Mouse (Mus musculus): Measurements from ENCODE around the gene Pjvk. TPM values are rescaled to one million over a fixed set of nuclear protein-coding genes. Genes with fewer than 3 reads are reported as not detected.

Pjvk gene
- polyA plus RNA-seq, 1 experiment from 2014 or later, result 0.19 TPM

DNA sequence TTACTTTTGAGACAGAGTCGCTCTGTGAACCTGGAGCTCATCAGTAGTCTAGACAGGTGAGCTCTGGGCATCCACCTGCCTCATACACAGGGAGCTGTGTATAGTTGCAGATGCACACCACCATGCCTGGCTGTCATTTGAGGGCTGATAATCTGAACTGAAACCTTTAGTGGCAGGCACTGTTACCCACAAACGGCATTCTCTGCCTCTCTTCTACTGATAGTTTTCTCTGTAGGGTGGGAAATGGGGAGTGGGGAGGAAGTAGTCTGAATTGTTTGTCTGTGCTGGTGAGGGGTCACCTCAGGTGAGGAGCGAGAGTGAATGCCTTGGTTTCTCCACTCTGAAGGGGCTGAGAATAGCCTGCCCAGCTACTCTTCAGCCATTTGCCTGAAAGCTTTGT is 39.3 kb downstream of the Pjvk start:
- Histone ChIP-seq H3K9me3 (replicated peaks; ENCODE audit: control insufficient read depth, low read length) (no peaks in the 10 kb centered on the region), H3K4me2 (no peak overlapping the region), H3K36me3 (ENCODE audit: control insufficient read depth, insufficient read depth, low read length) (peaks cover 8% of the 10 kb centered on the region), H3K27ac (ENCODE audit: low read depth, low read length) (no peak overlapping the region), H3K9ac (ENCODE audit: low read depth, low read length) (no peak overlapping the region), H3K4me1 (ENCODE audit: control insufficient read depth, insufficient read depth, low read length) (peaks cover 11% of the 10 kb centered on the region), H3K27me3 (ENCODE audit: control insufficient read depth, insufficient read depth, low read length) (no peaks in the 10 kb centered on the region), H3K4me3 (ENCODE audit: low read depth, low read length) (no peak overlapping the region)
- WGBS (ENCODE audit: insufficient replicate concordance), result 57% methylated on average over 3 of the region's 3 CpGs
- ATAC-seq (replicated peaks; ENCODE audit: insufficient number of reproducible peaks, low FRiP score, low TSS enrichment), result no peak

DNA sequence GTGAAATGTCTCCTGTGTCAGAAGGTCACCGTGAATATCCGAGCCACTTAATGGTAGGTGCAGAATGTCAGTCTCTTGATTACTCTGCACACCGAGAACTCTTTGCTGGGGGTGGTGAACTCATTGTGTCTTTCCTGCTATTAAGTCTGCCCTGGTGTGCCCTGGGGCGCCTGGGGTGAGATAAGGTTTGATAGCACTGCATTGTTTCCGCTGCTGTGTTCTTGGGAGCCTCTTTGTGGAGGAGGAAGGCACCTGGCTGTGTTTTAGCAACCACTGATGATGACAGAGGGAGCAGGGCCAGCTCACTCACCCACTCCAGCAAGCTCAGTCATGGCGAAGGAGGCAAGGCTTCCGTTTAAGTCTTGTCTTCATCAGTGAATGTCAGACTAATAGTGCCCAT is 39.9 kb downstream of the Pjvk start:
- Histone ChIP-seq H3K4me2 (no peak overlapping the region), H3K9ac (ENCODE audit: low read depth, low read length) (no peak overlapping the region), H3K4me3 (ENCODE audit: low read depth, low read length) (no peak overlapping the region), H3K9me3 (replicated peaks; ENCODE audit: control insufficient read depth, low read length) (no peaks in the 10 kb centered on the region), H3K36me3 (ENCODE audit: control insufficient read depth, insufficient read depth, low read length) (peaks cover 9% of the 10 kb centered on the region), H3K4me1 (ENCODE audit: control insufficient read depth, insufficient read depth, low read length) (peaks cover 11% of the 10 kb centered on the region), H3K27me3 (ENCODE audit: control insufficient read depth, insufficient read depth, low read length) (no peaks in the 10 kb centered on the region), H3K27ac (ENCODE audit: low read depth, low read length) (0 out of 2 replicates have a peak overlapping the region, but pooled peaks have one; percentile 22)
- 23% methylated on average over 7 of the region's 7 CpGs for WGBS (ENCODE audit: insufficient replicate concordance)
- no peak for ATAC-seq (replicated peaks; ENCODE audit: insufficient number of reproducible peaks, low FRiP score, low TSS enrichment)

DNA sequence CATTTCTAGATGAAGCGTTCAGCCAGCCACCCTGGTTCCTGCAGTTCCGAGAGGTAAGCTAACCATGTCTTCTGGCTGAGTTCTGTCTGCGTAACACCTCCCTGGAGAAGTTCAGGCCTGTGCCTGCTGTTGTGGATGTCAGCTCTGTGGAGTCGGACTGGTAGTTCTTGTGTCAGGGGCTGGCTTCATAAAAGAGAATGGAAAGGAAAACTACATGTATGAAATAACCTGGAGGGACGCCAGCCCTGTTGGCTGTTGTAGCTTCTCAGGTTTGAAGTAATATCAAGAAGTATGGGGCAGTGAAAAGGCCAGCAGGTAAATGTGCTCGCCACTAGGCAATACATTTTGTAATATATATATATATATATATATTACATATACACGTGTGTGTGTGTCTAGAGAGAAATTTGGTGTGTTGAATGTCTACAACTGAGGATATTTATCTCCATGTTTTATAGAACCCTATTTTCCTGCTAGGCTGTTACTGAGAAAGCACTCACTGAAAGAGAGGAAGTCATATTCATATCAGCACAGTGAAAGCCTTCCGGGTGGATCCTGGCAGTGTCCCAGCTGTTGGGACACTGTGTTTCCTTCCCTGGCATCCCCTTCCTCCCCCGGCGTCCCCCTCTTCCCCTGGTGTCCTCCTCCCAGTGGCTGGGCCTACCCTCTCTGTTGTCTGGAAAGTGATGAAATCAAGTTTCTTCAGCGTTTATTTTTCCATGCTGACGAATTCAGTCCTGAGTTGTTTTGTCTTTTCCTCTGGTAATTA is 42.3 kb downstream of the Pjvk start:
- Histone ChIP-seq H3K27me3 (ENCODE audit: control insufficient read depth, insufficient read depth, low read length) (no peaks in the 10 kb centered on the region), H3K27ac (ENCODE audit: low read depth, low read length) (no peak overlapping the region), H3K4me3 (ENCODE audit: low read depth, low read length) (no peak overlapping the region), H3K9me3 (replicated peaks; ENCODE audit: control insufficient read depth, low read length) (no peaks in the 10 kb centered on the region), H3K4me1 (ENCODE audit: control insufficient read depth, insufficient read depth, low read length) (peaks cover 11% of the 10 kb centered on the region), H3K9ac (ENCODE audit: low read depth, low read length) (no peak overlapping the region), H3K4me2 (no peak overlapping the region), H3K36me3 (ENCODE audit: control insufficient read depth, insufficient read depth, low read length) (peaks cover 5% of the 10 kb centered on the region)
- ATAC-seq (replicated peaks; ENCODE audit: insufficient number of reproducible peaks, low FRiP score, low TSS enrichment), result 0 out of 2 replicates have a peak, but pooled peaks have one; percentile 52
- WGBS (ENCODE audit: insufficient replicate concordance), result 73% methylated on average over 12 of the region's 12 CpGs

DNA sequence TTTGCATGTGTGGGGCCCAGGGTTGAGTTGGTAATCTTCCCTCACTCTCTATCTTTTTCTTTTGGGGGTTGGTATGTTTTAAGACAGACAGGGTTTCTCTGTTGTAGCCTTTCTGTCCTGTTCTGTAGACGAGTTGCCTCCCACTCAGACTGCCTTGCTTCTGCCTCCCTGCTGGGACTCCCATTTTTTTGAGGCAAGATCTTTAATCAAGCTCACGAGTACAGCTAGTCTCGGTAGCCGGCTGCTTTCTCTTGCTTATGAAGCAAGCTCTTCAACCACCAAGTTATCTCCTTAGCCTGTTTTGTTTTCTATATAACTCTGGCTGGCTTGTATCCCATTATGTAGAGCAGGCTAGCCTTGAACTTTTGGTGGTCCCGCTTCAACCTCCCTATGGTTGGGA is 45.5 kb downstream of the Pjvk start:
- Histone ChIP-seq H3K9ac (ENCODE audit: low read depth, low read length) (no peak overlapping the region), H3K4me2 (no peak overlapping the region), H3K27me3 (ENCODE audit: control insufficient read depth, insufficient read depth, low read length) (no peaks in the 10 kb centered on the region), H3K9me3 (replicated peaks; ENCODE audit: control insufficient read depth, low read length) (no peaks in the 10 kb centered on the region), H3K4me1 (ENCODE audit: control insufficient read depth, insufficient read depth, low read length) (no peaks in the 10 kb centered on the region), H3K4me3 (ENCODE audit: low read depth, low read length) (no peak overlapping the region), H3K27ac (ENCODE audit: low read depth, low read length) (no peak overlapping the region), H3K36me3 (ENCODE audit: control insufficient read depth, insufficient read depth, low read length) (peaks cover 3% of the 10 kb centered on the region)
- WGBS (ENCODE audit: insufficient replicate concordance), result 72% methylated on average over 5 of the region's 5 CpGs
- no peak for ATAC-seq (replicated peaks; ENCODE audit: insufficient number of reproducible peaks, low FRiP score, low TSS enrichment)

DNA sequence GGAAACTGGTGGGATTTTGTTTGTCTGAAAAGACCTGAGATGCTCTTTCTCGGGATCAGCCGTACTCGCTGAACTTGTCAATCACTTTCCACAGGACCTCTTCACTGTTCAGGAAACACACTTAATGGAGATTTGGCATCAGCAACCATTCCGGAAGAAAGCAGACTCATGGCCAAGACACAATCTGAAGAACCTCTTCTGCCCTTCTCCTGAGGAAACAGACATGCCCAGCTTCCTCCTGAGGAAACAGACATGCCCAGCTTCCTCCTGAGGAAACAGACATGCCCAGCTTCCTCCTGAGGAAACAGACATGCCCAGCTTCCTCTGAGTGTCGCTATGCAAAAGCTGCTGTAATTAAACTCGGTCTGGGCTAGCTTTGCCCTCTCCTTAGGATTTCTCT is 47.0 kb downstream of the Pjvk start:
- no peak overlapping the region for H3K4me2 ChIP-seq
- no peak for ATAC-seq (replicated peaks; ENCODE audit: insufficient number of reproducible peaks, low FRiP score, low TSS enrichment)
- no peaks in the 10 kb centered on the region for H3K4me1 ChIP-seq (ENCODE audit: control insufficient read depth, insufficient read depth, low read length)
- WGBS (ENCODE audit: insufficient replicate concordance), result 71% methylated on average over 6 of the region's 6 CpGs
- H3K9ac ChIP-seq (ENCODE audit: low read depth, low read length), result no peak overlapping the region
- H3K27me3 ChIP-seq (ENCODE audit: control insufficient read depth, insufficient read depth, low read length), result no peaks in the 10 kb centered on the region
- peaks cover 3% of the 10 kb centered on the region for H3K36me3 ChIP-seq (ENCODE audit: control insufficient read depth, insufficient read depth, low read length)
- H3K4me3 ChIP-seq (ENCODE audit: low read depth, low read length), result no peak overlapping the region
- no peaks in the 10 kb centered on the region for H3K9me3 ChIP-seq (replicated peaks; ENCODE audit: control insufficient read depth, low read length)
- H3K27ac ChIP-seq (ENCODE audit: low read depth, low read length), result no peak overlapping the region

DNA sequence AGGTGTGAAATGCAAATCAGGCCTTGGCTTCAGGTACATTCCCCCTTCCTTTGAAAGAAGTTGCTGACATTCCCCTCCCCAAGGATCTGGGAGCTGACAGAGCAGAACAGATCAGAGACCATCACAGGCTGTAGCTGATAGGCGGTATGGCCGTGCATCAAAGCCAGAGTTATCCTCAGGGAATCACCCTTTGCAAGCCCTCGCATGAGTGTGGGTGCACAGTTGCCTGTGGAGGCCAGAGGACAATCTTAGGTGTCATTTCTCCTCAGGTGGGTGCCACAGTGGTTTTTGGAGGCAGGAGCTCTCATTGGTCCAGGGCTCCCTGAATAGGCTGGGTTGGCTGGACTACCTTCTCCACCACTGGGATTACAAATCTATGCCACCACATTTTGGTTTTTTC is 53.9 kb downstream of the Pjvk start:
- ATAC-seq (replicated peaks; ENCODE audit: insufficient number of reproducible peaks, low FRiP score, low TSS enrichment), result no peak
- 83% methylated on average over 3 of the region's 3 CpGs for WGBS (ENCODE audit: insufficient replicate concordance)

DNA sequence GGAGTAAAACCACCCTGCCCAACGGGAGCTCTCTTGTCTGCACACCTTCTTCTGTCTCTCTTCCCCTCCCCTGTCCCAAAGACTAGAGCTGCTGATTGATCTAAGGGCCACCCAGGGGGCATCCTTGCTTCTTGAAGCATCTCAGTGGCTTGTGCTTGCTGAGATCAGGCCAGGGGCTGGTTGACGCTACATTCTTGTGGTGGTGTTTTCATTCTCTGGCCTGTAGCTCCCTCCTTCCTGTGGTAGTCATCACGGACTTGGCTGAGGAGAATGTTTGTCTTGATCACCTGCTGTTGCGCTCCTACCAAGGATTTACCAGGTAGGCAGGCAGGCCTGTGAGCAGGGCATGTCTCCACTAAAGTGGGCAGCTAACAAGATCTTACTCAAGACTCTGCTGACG is 54.5 kb downstream of the Pjvk start:
- 70% methylated on average over 5 of the region's 5 CpGs for WGBS (ENCODE audit: insufficient replicate concordance)
- ATAC-seq (replicated peaks; ENCODE audit: insufficient number of reproducible peaks, low FRiP score, low TSS enrichment), result no peak
- H3K9me3 ChIP-seq (replicated peaks; ENCODE audit: control insufficient read depth, low read length), result no peaks in the 10 kb centered on the region
- no peak overlapping the region for H3K4me2 ChIP-seq
- no peak overlapping the region for H3K9ac ChIP-seq (ENCODE audit: low read depth, low read length)
- peaks cover 18% of the 10 kb centered on the region; the same call in 1 of the 2 replicates for H3K36me3 ChIP-seq (ENCODE audit: control insufficient read depth, insufficient read depth, low read length)
- H3K27ac ChIP-seq (ENCODE audit: low read depth, low read length), result no peak overlapping the region
- no peak overlapping the region for H3K4me3 ChIP-seq (ENCODE audit: low read depth, low read length)
- no peaks in the 10 kb centered on the region for H3K27me3 ChIP-seq (ENCODE audit: control insufficient read depth, insufficient read depth, low read length)
- no peaks in the 10 kb centered on the region for H3K4me1 ChIP-seq (ENCODE audit: control insufficient read depth, insufficient read depth, low read length)

More for the DNA sequence above, 53.9 kb downstream of the Pjvk start:
- Histone ChIP-seq H3K9me3 (replicated peaks; ENCODE audit: control insufficient read depth, low read length) (no peaks in the 10 kb centered on the region), H3K27ac (ENCODE audit: low read depth, low read length) (no peak overlapping the region), H3K4me3 (ENCODE audit: low read depth, low read length) (no peak overlapping the region), H3K36me3 (ENCODE audit: control insufficient read depth, insufficient read depth, low read length) (peaks cover 18% of the 10 kb centered on the region; the same call in 1 of the 2 replicates), H3K4me2 (no peak overlapping the region), H3K27me3 (ENCODE audit: control insufficient read depth, insufficient read depth, low read length) (no peaks in the 10 kb centered on the region), H3K9ac (ENCODE audit: low read depth, low read length) (no peak overlapping the region), H3K4me1 (ENCODE audit: control insufficient read depth, insufficient read depth, low read length) (no peaks in the 10 kb centered on the region)

DNA sequence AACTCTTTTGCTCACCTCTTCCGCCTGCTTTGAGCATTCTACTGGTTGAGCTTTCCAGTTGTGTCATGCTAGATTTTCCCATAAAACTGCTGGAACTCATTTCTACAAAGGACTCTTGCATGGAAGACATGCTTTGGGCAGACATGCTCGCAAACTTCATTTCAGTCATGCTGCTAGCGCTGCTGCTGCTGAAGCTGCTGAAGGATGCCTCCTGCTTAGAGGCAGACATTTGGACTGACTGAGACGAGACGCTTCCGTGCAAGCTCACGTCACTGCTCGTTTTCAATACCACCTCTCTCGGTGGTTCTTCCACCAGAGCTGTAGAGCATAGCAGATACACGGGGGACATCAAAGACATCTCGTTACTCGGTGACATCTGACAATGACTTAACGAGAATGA is 57.4 kb downstream of the Pjvk start:
- Histone ChIP-seq H3K36me3 (ENCODE audit: control insufficient read depth, insufficient read depth, low read length) (peaks cover 34% of the 10 kb centered on the region), H3K27ac (ENCODE audit: low read depth, low read length) (no peak overlapping the region)
- ATAC-seq (replicated peaks; ENCODE audit: insufficient number of reproducible peaks, low FRiP score, low TSS enrichment), result no peak

More for the DNA sequence above, 57.4 kb downstream of the Pjvk start:
- no peaks in the 10 kb centered on the region for H3K27me3 ChIP-seq (ENCODE audit: control insufficient read depth, insufficient read depth, low read length)
- no peak overlapping the region for H3K4me3 ChIP-seq (ENCODE audit: low read depth, low read length)
- no peaks in the 10 kb centered on the region for H3K9me3 ChIP-seq (replicated peaks; ENCODE audit: control insufficient read depth, low read length)
- no peak overlapping the region for H3K4me2 ChIP-seq
- no peaks in the 10 kb centered on the region for H3K4me1 ChIP-seq (ENCODE audit: control insufficient read depth, insufficient read depth, low read length)
- WGBS (ENCODE audit: insufficient replicate concordance), result 88% methylated on average over 13 of the region's 13 CpGs
- H3K9ac ChIP-seq (ENCODE audit: low read depth, low read length), result no peak overlapping the region
